23 mouse cellular contexts compared by ENCODE assay signal in genomic region chr1:83015329-83015879, GRCm38 (mm10). TPM values are rescaled to one million over a fixed set of nuclear protein-coding genes. Genes with fewer than 3 reads are reported as not detected.
"Had no signal": no experiment of that assay in that cellular context is flagged by ENCODE, and none has a peak within 500 bp of the region (broad histone marks: within the 10 kb centered on the region; RNA-seq: fewer than 3 reads in every experiment).

No protein-coding gene starts in this region.

- H3K4me2 ChIP-seq: lung, embryonic 14.5 days; midbrain, embryonic 12.5 days; neural tube, embryonic 13.5 days; neural tube, embryonic 15.5 days; stomach, embryonic 15.5 days had no signal

- H3K36me3 ChIP-seq: midbrain, embryonic 10.5 days; midbrain, embryonic 12.5 days; neural tube, embryonic 13.5 days; neural tube, embryonic 15.5 days; stomach, embryonic 15.5 days had no signal

- DNase-seq: lung, embryonic 14.5 days; lung, postnatal 10 days; lung, postnatal 4 days; midbrain, embryonic 14.5 days; right cerebral cortex, postnatal 14 days; thymus, adult 2 months; thymus, postnatal 25 days; thymus, postnatal 4 days had no signal

- H3K27me3 ChIP-seq: midbrain, embryonic 12.5 days; neural tube, embryonic 13.5 days; neural tube, embryonic 15.5 days; stomach, embryonic 15.5 days had no signal

- H3K9me3 ChIP-seq: midbrain, embryonic 10.5 days; midbrain, embryonic 12.5 days; neural tube, embryonic 13.5 days; neural tube, embryonic 15.5 days; stomach, embryonic 15.5 days had no signal

- H3K4me1 ChIP-seq: midbrain, embryonic 10.5 days; midbrain, embryonic 12.5 days; neural tube, embryonic 13.5 days; neural tube, embryonic 15.5 days; stomach, embryonic 15.5 days had no signal

- H3K27ac ChIP-seq: midbrain, embryonic 10.5 days; midbrain, embryonic 12.5 days; neural tube, embryonic 13.5 days; neural tube, embryonic 15.5 days; stomach, embryonic 15.5 days; stomach, postnatal 0 days had no signal

- H3K9ac ChIP-seq: lung, embryonic 14.5 days; midbrain, embryonic 12.5 days; neural tube, embryonic 13.5 days; neural tube, embryonic 15.5 days; stomach, embryonic 15.5 days had no signal

- H3K4me3 ChIP-seq: midbrain, embryonic 10.5 days; midbrain, embryonic 12.5 days; myocyte; neural tube, embryonic 13.5 days; neural tube, embryonic 15.5 days; stomach, embryonic 15.5 days had no signal

RNA-seq across cellular contexts. Expression of gene Gm47959, which starts 15.1 kb away (rescaled TPM):
- total RNA-seq: megakaryocyte, adult 5-6 weeks; megakaryocyte-erythroid progenitor cell, adult 5-6 weeks had no signal
- polyA plus RNA-seq: lung, embryonic 14.5 days; lung, embryonic 16.5 days; midbrain, embryonic 10.5 days; midbrain, embryonic 12.5 days; midbrain, embryonic 14.5 days; midbrain, embryonic 16.5 days; myocyte; neural tube, embryonic 11.5 days; neural tube, embryonic 13.5 days; neural tube, embryonic 15.5 days; spleen, adult 2 months; stomach, embryonic 15.5 days; stomach, postnatal 0 days; testis, adult 2 months; thymus, adult 2 months; urinary bladder, adult 2 months had no signal

RNA-seq across cellular contexts. Expression of gene Slc19a3, which starts 22.8 kb away (rescaled TPM):
- total RNA-seq: megakaryocyte, adult 5-6 weeks; megakaryocyte-erythroid progenitor cell, adult 5-6 weeks had no signal

RNA-seq across cellular contexts. Expression of gene Krtap28-10, which starts 26.9 kb away (rescaled TPM):
- total RNA-seq: megakaryocyte, adult 5-6 weeks; megakaryocyte-erythroid progenitor cell, adult 5-6 weeks had no signal
- polyA plus RNA-seq: lung, embryonic 14.5 days; lung, embryonic 16.5 days; midbrain, embryonic 10.5 days; midbrain, embryonic 12.5 days; midbrain, embryonic 14.5 days; midbrain, embryonic 16.5 days; myocyte; neural tube, embryonic 11.5 days; neural tube, embryonic 13.5 days; neural tube, embryonic 15.5 days; spleen, adult 2 months; stomach, embryonic 15.5 days; stomach, postnatal 0 days; testis, adult 2 months; thymus, adult 2 months; urinary bladder, adult 2 months had no signal

RNA-seq across cellular contexts. Expression of gene Gm47969, which starts 29.3 kb away (rescaled TPM):
- total RNA-seq: megakaryocyte, adult 5-6 weeks; megakaryocyte-erythroid progenitor cell, adult 5-6 weeks had no signal
- polyA plus RNA-seq: lung, embryonic 14.5 days; lung, embryonic 16.5 days; midbrain, embryonic 10.5 days; midbrain, embryonic 12.5 days; midbrain, embryonic 14.5 days; midbrain, embryonic 16.5 days; myocyte; neural tube, embryonic 11.5 days; neural tube, embryonic 13.5 days; neural tube, embryonic 15.5 days; spleen, adult 2 months; stomach, embryonic 15.5 days; stomach, postnatal 0 days; testis, adult 2 months; thymus, adult 2 months; urinary bladder, adult 2 months had no signal

RNA-seq across cellular contexts. Expression of gene A030005K14Rik, which starts 43.8 kb away (rescaled TPM):
- total RNA-seq: megakaryocyte, adult 5-6 weeks; megakaryocyte-erythroid progenitor cell, adult 5-6 weeks had no signal
- polyA plus RNA-seq: lung, embryonic 14.5 days; lung, embryonic 16.5 days; midbrain, embryonic 10.5 days; midbrain, embryonic 12.5 days; midbrain, embryonic 14.5 days; midbrain, embryonic 16.5 days; myocyte; neural tube, embryonic 11.5 days; neural tube, embryonic 13.5 days; neural tube, embryonic 15.5 days; spleen, adult 2 months; stomach, embryonic 15.5 days; stomach, postnatal 0 days; testis, adult 2 months; thymus, adult 2 months; urinary bladder, adult 2 months had no signal
